Mouse (Mus musculus): ENCODE data around the gene Gtf2f2.

- TF ChIP-seq POLR2A (IDR thresholded peaks at IDR 0.05; ENCODE audit: control insufficient read depth, low read depth, low read length) (no peak), CTCF (IDR thresholded peaks at IDR 0.05; ENCODE audit: control insufficient read depth, insufficient read depth, insufficient replicate concordance, low read depth, low read length) (no peak)
Observed at GRCm38 (mm10) chr14:75871111-75871510, 139.6 kb downstream of the Gtf2f2 start.
